Mouse (Mus musculus): ENCODE measurements around the gene Hspb1. TPM values are rescaled to one million over a fixed set of nuclear protein-coding genes. Genes with fewer than 3 reads are reported as not detected.
A peak's percentile ranks its signal among the peaks of the same experiment; 100 is the strongest.

The Hspb1 gene
- total RNA-seq, 2 experiments from 2014 or later: 4.2 to 6.1 TPM

DNA sequence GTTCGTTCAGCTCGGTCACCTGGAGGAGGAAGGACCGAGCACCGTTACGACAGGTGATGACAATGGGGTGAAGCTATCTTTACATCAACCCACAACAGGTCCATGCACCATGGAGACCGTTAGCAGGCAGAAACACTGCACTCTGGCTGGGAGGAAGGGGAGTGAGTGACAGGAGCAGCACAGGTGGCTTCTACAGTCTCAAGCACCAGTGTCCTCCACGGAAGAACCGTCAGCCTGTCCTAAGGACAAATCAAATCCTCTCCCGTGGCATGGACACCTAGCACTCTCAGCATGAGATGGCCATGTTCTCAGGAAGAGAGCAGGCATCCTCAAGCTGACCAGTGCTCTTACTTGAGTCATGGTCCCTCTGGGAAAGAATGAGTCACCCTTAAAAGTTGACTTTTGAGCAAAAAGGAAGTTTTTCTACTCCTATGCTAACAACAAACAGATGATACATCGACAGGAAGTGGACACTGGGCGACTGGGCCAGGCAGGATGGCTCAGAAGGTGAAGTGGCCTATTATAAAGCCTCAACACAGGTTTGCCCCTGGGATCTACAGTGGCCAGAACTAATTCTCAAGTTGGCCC, 24.0 kb downstream of the Hspb1 start:
- DNase-seq (ENCODE audit: low spot score in 2 of 2): no peak

DNA sequence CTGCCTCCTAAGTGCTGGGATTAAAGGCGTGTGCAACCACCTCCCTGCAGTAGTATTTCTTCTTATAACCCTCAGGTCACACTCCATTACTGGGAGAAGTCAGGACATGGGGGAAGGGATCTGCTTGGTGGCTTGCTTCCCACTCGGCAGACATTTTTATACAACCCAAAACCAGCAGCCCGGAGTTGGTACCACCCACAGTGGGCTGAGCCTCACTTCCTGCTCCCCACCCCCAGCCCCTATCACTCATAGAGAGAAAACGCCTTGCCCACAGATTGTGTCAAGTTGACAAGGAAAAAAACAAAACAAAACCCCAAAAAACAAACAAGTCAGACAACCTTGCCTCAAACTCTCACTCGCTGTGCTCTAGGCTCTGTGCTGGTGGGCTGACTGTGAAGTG, 25.5 kb downstream of the Hspb1 start:
- DNase-seq (ENCODE audit: low spot score in 2 of 2): no peak

DNA sequence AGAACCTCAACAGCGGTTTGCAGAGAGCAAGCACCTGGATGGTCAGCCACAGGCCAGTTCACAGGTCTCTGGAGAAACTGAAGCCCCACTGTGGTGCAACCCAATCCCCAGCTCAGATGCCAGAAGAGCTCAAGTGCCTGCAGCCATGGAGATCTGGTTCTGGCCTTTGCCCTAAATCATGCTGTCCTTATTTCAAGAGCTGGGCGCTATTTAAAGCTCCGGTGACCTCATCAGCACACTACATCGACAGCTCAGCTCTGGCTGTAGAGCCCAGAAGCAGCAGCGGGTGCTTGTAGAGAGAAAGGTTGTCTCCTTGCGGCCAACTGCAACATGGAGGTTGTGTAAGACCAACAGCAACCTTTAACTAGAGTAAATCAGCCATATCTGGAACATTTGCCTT, 26.4 kb downstream of the Hspb1 start:
- no peak for DNase-seq (ENCODE audit: low spot score in 2 of 2)

DNA sequence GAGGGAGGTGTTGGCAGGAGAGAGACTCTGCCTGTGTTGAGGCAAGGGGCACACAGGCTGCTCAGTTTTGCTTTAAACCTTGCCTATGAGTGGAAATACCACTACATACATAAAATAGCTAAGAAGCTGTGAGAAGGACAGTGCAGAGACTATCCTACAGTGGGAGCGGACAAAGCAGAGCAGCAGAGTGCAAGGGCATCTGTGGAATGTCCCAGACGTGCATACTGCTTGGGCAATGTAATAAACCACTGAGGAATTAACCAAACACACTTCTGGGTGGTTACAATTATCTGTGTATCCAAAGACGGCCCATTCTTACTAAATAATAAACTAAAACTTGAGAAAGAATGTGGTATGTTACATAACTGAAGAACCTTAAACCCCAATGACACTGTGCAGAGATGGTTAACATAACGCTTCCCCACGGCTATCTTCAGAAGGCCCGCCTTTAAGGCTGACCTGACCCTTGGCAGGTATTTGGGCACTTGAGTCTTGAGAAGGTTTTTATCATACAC, 28.4 kb downstream of the Hspb1 start:
- no peak for DNase-seq (ENCODE audit: low spot score in 2 of 2)

DNA sequence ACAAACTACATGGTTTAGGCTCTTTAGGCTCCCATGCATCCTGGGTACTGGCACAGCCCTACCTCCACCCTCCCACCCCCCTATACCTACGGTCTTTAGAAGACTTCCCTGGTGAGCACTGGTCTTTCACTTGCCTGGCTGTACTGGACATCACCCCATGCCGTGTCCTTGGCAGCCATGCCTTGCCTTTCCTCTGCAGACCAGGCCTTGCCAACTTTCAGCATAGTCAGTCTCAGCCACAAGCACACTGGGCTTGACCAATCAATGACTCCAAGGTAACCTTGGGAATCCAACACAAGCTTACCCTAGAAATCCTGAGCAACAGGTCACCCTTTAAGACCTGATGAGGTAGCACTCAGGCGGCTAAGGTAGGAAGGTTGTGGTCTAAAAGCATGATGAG, 28.9 kb downstream of the Hspb1 start:
- DNase-seq (ENCODE audit: low spot score in 2 of 2): no peak

DNA sequence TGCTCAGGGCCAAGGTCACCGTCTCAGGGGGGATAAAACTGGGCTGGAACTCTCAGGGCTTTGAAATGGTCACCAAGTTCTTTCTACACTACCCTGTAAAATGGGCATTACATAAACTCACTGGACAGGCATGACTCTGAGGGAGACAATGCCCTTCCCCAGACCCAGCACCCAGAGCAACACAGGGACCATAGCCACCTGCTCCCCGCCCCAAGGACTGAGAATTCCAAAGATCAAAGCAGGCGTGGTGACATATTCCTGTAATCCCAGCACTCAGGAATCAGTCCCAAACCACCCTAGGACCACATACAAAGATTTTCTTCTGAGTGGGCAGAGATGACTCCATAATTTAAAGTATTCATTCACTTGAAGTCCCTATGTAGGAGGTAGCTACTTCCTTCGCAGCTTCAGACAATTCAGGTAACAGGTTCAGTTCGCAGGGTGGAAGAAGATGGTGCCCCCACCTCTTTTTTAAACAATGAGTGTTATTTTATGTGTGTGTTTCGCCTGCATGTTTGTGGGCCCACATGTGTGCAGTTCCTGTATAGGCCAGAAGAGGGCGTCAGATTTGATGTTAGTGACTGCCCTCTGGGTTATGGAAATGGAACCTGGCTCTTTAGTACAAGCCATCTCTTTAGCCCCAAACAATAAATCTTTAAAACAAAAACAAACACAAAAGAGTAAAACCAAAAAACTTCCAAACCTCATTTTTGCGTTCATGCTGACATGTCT, 29.8 kb downstream of the Hspb1 start:
- DNase-seq (ENCODE audit: low spot score in 2 of 2): no peak

DNA sequence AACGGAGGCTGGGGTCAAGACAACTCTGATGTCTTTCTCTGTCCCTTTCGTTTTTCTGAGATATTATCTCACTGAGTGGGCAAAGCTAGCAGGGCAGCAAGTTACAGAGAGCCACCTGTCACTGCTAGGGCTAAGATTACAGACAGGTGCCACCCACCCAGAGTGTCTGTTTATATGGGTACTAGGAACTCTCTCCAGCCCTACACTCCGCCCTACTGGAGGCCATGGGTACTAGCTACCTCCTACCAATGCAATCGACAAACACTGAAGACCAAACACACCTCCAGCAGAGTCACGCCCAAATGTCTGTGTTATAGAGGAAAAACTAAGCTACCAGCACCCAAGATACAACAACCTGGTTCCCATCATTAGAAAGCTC, 30.3 kb downstream of the Hspb1 start:
- no peak for DNase-seq (ENCODE audit: low spot score in 2 of 2)

DNA sequence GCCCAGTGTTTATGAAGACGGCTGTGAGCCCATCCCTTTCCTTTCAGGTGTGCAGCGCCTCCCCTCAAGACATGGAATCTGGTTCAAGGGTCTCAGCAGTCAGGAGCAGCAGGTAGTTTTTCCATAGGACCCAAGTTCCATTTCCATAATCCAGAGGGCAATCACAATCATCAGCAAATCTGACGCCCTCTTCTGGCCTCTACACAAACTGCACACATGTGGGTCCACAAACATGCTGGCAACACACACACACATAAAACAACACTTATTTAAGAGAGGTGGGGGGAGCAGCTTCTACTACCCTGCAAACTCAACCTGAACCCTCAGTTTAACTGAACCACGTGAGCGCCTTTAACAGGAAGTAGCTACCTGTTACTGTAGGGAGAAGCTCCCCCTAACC, 30.9 kb downstream of the Hspb1 start:
- no peak for DNase-seq (ENCODE audit: low spot score in 2 of 2)

DNA sequence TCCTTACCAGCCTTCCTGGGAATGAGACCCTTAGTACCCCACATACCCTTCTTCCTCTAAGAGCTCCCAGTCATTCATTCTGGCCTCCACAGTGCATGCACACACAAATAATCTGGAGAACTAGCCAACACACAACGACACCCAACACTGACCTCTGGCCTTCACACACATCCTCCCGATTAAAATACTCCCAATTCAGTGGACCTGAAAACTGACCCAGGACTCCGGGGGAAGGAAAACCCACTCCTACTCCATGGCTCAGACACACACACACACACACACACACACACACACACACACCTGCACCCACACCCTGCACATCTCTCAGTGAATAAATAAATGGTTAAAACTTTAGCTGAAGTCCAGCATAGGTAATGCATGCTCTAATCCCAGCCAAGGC, 32.2 kb downstream of the Hspb1 start:
- no peak for DNase-seq (ENCODE audit: low spot score in 2 of 2)

DNA sequence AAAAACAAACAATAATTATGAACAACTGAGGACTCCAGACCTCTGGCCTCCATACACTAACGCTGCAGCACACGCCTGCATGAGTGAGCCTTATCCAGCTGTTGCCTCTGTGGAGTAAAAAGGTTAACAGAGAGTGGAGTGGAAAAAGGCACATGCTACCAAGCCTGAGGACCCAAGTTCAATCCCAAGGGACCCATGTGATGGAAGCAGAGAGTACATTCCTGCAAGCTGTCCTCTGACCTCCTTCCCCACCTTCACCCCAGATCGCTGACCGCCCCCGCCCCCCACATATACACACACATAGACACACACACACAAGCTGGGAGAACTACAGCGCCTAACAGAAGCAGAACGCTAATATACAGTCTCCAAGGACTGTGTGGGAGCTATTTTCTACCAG, 36.2 kb downstream of the Hspb1 start:
- no peak for DNase-seq (ENCODE audit: low spot score in 2 of 2)

DNA sequence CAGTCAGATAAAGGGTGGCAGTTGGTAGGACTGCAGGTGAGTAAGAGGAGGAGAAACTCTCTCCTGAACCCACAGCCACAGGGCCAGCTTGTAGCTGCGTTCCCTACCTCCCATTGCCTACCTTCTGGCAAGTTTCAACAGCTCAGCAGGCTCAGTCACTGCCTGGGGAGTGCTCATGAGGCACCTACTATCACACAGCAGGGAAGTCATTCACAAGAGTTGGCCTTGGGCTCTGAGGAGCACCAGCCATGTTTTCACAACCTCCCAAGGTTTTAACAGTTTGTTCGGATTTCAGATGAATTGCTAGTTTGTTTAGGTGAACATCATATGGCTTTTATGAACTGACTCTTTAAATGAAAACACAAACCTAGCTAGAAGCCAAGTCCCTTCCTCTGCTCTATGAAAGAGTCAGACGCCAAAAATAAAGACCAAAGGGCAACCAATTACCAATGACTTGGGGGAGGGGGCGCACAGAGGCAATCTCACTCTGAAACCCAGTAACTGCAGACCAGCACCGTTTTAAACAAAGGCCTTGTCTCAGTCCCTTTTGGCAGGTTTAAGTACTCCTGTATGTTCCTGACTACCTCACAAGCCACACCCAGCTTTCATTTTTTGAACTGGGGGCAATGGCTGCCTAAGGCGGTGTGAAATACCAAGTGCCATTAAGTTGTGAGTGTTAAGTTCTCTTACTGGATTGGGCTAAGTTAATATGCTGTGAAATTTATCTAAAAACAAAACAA, 42.1 kb downstream of the Hspb1 start:
- DNase-seq (ENCODE audit: low spot score in 2 of 2): no peak

DNA sequence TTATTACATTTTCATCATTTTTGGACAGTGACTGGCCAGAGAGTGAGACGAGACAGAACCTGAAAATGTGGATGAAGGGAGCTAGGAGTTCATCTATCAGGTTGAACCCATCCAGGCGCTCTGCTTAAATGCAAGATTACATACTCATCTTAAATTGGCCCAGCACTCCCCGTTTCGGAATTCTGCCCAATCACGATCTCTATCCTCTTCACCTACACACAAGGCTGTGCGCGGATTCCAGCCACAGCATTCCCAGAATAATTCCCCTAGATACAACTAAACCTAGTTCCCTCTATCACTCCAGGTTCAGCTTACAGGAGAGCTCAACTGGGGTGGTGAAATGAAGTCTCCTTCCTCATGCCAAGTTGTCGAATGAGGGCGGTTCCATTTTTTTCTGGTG, 43.8 kb downstream of the Hspb1 start:
- no peak for DNase-seq (ENCODE audit: low spot score in 2 of 2)

DNA sequence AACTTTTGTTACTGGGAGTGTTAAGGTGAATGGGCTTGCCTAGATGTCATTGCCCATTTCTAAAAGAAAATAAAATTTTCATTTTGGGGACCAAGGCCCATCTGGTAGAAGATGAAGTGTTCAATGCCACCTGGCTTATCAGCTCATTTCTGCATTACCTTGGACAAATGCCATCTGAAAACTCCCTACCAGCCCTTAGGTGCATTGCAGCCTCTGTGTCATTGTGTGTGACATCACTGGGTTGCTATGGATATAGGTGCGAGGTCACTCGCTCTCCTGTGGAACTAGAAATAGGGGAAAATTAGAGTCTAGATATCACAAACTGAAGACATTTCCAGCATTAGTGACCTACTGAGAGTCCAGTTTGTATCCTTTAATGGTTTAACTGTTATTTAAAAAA, 44.6 kb downstream of the Hspb1 start:
- DNase-seq (ENCODE audit: low spot score in 2 of 2): no peak

DNA sequence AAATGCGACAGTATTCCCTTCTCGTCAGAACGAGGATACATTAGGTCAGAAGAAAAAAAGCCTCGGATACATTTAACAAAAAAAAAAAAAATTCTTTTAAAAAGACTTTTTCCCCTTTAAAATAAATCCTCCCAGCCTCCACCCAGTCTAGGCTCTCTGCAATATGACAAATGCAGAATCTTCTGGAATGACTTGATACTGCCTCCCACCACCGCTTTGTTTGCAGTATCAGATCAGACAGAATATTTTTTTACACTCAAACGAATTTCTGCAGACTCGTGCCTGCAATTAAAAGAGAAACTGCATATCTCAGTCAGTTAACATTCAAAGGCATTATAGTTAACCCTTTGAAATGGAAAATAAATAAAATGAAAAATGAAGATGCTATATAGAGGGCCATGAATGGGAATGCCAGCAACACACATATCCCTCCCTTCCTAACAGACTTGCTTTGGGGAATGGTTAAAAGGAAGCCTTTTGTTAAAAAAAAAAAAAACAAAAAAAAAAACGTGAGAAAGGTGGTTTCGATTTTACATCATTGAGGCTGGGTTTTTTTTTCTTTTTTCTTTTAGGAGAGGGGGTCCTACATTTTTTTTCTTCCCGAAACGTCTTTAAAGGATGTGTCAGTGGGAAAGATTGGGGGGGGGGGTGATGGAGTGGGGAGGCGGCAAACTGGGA, 45.6 kb downstream of the Hspb1 start:
- DNase-seq (ENCODE audit: low spot score in 2 of 2): no peak

DNA sequence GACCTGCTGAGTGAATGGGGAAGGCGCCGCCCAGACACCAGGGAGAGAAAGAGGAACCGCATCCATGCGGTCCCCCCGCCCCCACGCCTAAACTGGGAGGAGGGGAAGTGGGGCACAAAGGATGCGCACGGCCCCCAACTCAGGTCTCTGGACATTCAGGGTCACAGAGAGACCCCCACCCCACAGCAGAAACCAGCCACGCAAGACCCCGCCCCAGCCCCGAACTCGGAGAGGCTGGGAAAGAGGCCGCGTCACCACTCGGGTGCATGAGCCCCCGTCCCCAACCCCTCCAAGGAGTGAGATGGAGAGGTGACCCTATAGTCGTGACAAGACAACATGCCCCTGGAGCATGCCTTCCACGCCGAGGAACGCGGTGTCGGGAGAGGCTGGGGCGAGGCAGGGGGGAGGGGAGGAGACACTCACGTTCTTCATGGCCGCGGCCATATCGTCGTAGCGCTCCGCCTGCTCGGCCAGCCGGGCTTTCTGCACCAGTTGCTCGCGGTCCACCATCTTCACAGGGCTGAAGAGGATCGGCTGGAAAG, 46.3 kb downstream of the Hspb1 start:
- peak; percentile 76 to 84 for DNase-seq (ENCODE audit: low spot score in 2 of 2)

DNA sequence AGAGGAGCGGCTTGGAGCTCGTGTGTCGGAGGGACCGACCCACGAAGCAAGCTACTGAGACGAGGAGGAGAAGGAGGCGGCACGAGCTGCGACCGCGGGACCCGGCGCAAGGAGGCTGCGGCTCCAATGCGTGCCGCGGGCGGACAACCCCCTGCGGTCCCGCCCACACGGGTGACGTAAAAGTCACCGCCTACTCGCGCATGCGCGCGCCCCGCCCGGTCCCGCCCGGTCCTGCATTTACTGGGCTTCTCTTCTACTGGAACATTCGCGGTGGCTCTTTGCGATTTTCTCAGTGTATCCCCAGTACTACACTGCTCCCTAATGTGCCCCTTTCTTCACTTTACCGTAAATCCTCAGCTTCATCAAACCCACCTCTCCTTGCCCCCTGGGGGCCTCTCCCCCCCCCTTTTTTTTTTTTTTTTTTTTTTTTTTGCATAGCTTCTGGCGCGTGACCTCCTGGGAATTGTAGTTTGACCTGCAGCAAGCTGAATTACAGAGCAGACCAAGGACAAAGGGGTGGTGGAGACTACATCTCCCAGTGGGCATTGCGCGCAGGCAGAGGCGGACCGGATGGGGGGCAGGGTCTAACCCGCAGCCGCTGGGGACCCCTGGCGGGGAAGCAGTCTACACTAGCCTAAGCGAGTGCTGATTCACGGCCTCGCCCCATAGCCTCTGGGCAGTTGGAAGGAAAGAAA, 46.9 kb downstream of the Hspb1 start, which contains the start of gene Ywhag:
Gene Ywhag (minus strand): TSS at position 136 of the 695 bp plus-strand sequence.
- DNase-seq (ENCODE audit: low spot score in 2 of 2): peak; percentile 97 to 99

DNA sequence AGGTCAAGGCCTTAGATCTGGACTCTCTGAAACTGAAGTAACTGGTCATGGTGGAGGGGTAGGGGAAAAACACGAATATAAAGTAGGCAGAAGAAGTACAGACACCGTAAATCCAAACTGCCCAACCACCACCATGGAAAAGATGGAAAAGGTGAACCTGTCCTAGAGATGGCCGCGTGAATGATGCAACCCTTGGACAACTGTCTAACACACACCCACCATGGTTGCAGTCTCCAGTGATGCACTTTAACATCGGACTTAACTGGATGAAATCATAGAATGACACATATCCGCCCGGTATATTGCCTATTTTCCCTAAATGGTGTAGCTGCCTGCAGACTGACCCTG, 47.4 kb downstream of the Hspb1 start:
- DNase-seq (ENCODE audit: low spot score in 2 of 2): no peak

DNA sequence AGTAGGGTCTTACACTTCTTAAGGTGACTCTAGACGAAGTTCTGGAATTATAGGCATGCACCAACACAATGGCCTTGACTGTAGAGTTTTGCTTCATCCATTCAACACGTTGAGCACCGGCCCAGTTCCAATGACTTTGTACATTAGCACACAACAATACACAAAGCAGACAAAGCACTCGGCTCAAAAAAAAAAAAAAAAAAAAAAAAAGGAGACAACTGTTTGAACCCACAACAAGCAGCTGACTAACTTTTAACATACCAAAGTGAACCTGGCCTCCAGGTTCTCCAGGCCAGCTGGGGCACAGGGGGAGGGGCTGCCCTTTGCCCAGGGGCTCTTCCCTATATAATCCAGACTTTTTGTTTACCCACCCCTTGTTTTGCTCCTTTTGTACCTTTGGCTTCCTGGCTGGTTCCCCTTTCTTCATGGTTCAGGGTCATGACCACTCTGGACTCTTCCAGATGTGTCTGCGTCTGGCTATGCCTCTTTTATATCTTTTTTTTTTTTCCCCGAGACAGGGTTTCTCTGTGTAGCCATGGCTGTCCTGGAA, 48.0 kb downstream of the Hspb1 start:
- DNase-seq (ENCODE audit: low spot score in 2 of 2): no peak

Data from layer of hippocampus, postnatal 10 days (tissue).